Mouse (Mus musculus) neural tube, embryonic 15.5 days (tissue): Measurements from ENCODE around the gene Gm3839. TPM values are rescaled to one million over a fixed set of nuclear protein-coding genes. Genes with fewer than 3 reads are reported as not detected.
"Not testable (repeated sequence)": the region's sequence is repeated elsewhere in the genome, so short reads cannot be mapped to it uniquely, and the experiment has no call there.

Experiments used
- ATAC-seq: fragments of 200-750 bp; cut with Nextera tagmentation; 2 replicates; pipeline ENCODE4 v1.8.0; 2017; ENCODE audit warnings: mild to moderate bottlenecking, moderate TSS enrichment, moderate library complexity; ENCODE audit not compliant: low FRiP score
- H3K27ac ChIP-seq: fragments of 300-500 bp; sonication (generic); replicated peaks from 2 replicates; pipeline ENCODE4 v1.5.1; 2015; ENCODE audit warnings: mild to moderate bottlenecking, inconsistent platforms
- H3K27me3 ChIP-seq: fragments of 300-500 bp; sonication (generic); replicated peaks from 2 replicates; pipeline ENCODE4 v1.6.1; 2015; ENCODE audit warnings: inconsistent platforms
- H3K36me3 ChIP-seq: fragments of 300-500 bp; sonication (generic); 2 replicates; pipeline ENCODE4 v1.6.1; 2015; ENCODE audit warnings: inconsistent platforms
- H3K4me1 ChIP-seq: fragments of 300-500 bp; sonication (generic); 2 replicates; pipeline ENCODE4 v1.6.1; 2015; ENCODE audit warnings: inconsistent platforms
- H3K4me2 ChIP-seq: fragments of 300-500 bp; sonication (generic); 2 replicates; pipeline ENCODE4 v1.6.1; 2015; ENCODE audit warnings: inconsistent platforms, mild to moderate bottlenecking, moderate library complexity
- H3K4me3 ChIP-seq: fragments of 300-500 bp; sonication (generic); replicated peaks from 2 replicates; pipeline ENCODE4 v1.5.1; 2015; ENCODE audit warnings: mild to moderate bottlenecking, inconsistent platforms
- H3K9ac ChIP-seq: fragments of 300-500 bp; sonication (generic); replicated peaks from 2 replicates; pipeline ENCODE4 v1.6.1; 2015; ENCODE audit warnings: mild to moderate bottlenecking, inconsistent platforms
- H3K9me3 ChIP-seq: fragments of 300-500 bp; sonication (generic); replicated peaks from 2 replicates; pipeline ENCODE4 v1.6.1; 2016; ENCODE audit warnings: inconsistent platforms
- WGBS: fragments of 180-500 bp; shearing (Covaris S2); methylation state at CpG from one replicate; pipeline ENCODE4 v1.1.7; 2015; ENCODE audit warnings: mixed read lengths; 5-methylcytosine and 5-hydroxymethylcytosine counted together
- polyA plus RNA-seq: library from polyadenylated mRNA; unstranded; fragments of >200 nt; fragmentation: Nextera tagmentation; extraction: Ambion mirVana; gene quantifications from 2 replicates; pipeline ENCODE4 v1.2.1, GENCODE M21; 2015

The Gm3839 gene
- polyA plus RNA-seq: 0.92 and 1.5 TPM in 2 replicates

GRCm38 (mm10) chr14:11356626-11357025 is at the start of gene Gm3839:
Gene Gm3839 (minus strand): TSS chr14:11356726.
- H3K4me3 ChIP-seq, H3K27ac ChIP-seq, H3K27me3 ChIP-seq, ATAC-seq, H3K36me3 ChIP-seq, H3K4me2 ChIP-seq, H3K4me1 ChIP-seq, H3K9me3 ChIP-seq, H3K9ac ChIP-seq: not testable (repeated sequence)

GRCm38 (mm10) chr14:11405661-11406060 is 49.1 kb upstream of the Gm3839 start:
- Histone ChIP-seq H3K4me3 (no peak overlapping the region), H3K4me1 (no peaks in the 10 kb centered on the region), H3K27ac (no peak overlapping the region), H3K9me3 (no peaks in the 10 kb centered on the region), H3K9ac (no peak overlapping the region), H3K36me3 (no peaks in the 10 kb centered on the region), H3K4me2 (no peak overlapping the region), H3K27me3 (no peaks in the 10 kb centered on the region)
- no peak for ATAC-seq
- 84% methylated on average over 9 of the region's 9 CpGs for WGBS

- H3K36me3 ChIP-seq: no peaks in the 10 kb centered on the region
- 79% methylated on average over 3 of the region's 3 CpGs for WGBS
- no peaks in the 10 kb centered on the region for H3K27me3 ChIP-seq
- no peak overlapping the region for H3K27ac ChIP-seq
- no peaks in the 10 kb centered on the region for H3K9me3 ChIP-seq
- no peak for ATAC-seq
- no peak overlapping the region for H3K9ac ChIP-seq
- no peak overlapping the region for H3K4me2 ChIP-seq
- H3K4me1 ChIP-seq: no peaks in the 10 kb centered on the region
- H3K4me3 ChIP-seq: no peak overlapping the region
Observed at GRCm38 (mm10) chr14:11377846-11378245, 21.3 kb upstream of the Gm3839 start.

GRCm38 (mm10) chr14:11375225-11375624 is 18.7 kb upstream of the Gm3839 start:
- Histone ChIP-seq H3K36me3 (no peaks in the 10 kb centered on the region), H3K9me3 (no peaks in the 10 kb centered on the region), H3K4me2 (no peak overlapping the region), H3K27me3 (no peaks in the 10 kb centered on the region), H3K4me3 (no peak overlapping the region), H3K27ac (no peak overlapping the region), H3K9ac (no peak overlapping the region), H3K4me1 (no peaks in the 10 kb centered on the region)
- WGBS: 86% methylated on average over 5 of the region's 5 CpGs
- no peak for ATAC-seq

- Histone ChIP-seq H3K9ac (no peak overlapping the region), H3K27me3 (no peaks in the 10 kb centered on the region), H3K9me3 (0 out of 2 replicates have a peak, but pooled peaks cover 7% of the 10 kb centered on the region), H3K4me1 (no peaks in the 10 kb centered on the region), H3K36me3 (no peaks in the 10 kb centered on the region), H3K4me3 (no peak overlapping the region), H3K4me2 (no peak overlapping the region), H3K27ac (no peak overlapping the region)
- 82% methylated on average over 3 of the region's 3 CpGs for WGBS
- no peak for ATAC-seq
Observed at GRCm38 (mm10) chr14:11346086-11346485, 10.4 kb downstream of the Gm3839 start.

- Histone ChIP-seq H3K4me3 (no peak overlapping the region), H3K36me3 (no peaks in the 10 kb centered on the region), H3K4me2 (no peak overlapping the region), H3K4me1 (no peaks in the 10 kb centered on the region), H3K27ac (no peak overlapping the region), H3K9ac (no peak overlapping the region), H3K9me3 (peaks cover 8% of the 10 kb centered on the region; the same call in 1 of the 2 replicates), H3K27me3 (no peaks in the 10 kb centered on the region)
- ATAC-seq: no peak
- 47% methylated on average over 2 of the region's 2 CpGs for WGBS
Observed at GRCm38 (mm10) chr14:11329993-11330392, 26.5 kb downstream of the Gm3839 start.

- 40% methylated on average over 2 of the region's 2 CpGs for WGBS
Observed at GRCm38 (mm10) chr14:11307079-11307478, 49.4 kb downstream of the Gm3839 start.

GRCm38 (mm10) chr14:11287956-11288355 is 68.6 kb downstream of the Gm3839 start:
- H3K4me2 ChIP-seq, H3K9me3 ChIP-seq, H3K4me1 ChIP-seq, H3K9ac ChIP-seq, H3K36me3 ChIP-seq, H3K27ac ChIP-seq, H3K27me3 ChIP-seq, ATAC-seq, H3K4me3 ChIP-seq: not testable (repeated sequence)
- WGBS: 89% methylated on average over 3 of the region's 3 CpGs

More at GRCm38 (mm10) chr14:11307079-11307478, 49.4 kb downstream of the Gm3839 start:
- no peak for ATAC-seq
- Histone ChIP-seq H3K27ac (no peak overlapping the region), H3K4me3 (no peak overlapping the region), H3K9ac (no peak overlapping the region), H3K36me3 (no peaks in the 10 kb centered on the region), H3K4me2 (no peak overlapping the region), H3K4me1 (no peaks in the 10 kb centered on the region), H3K9me3 (no peaks in the 10 kb centered on the region), H3K27me3 (no peaks in the 10 kb centered on the region)

GRCm38 (mm10) chr14:11257161-11257705 is 99.3 kb downstream of the Gm3839 start:
- H3K4me1 ChIP-seq: no peaks in the 10 kb centered on the region
- H3K4me2 ChIP-seq: no peak overlapping the region
- no peak overlapping the region for H3K27ac ChIP-seq
- H3K4me3 ChIP-seq: no peak overlapping the region
- no peaks in the 10 kb centered on the region for H3K27me3 ChIP-seq
- no peaks in the 10 kb centered on the region for H3K36me3 ChIP-seq
- ATAC-seq: no peak
- H3K9ac ChIP-seq: no peak overlapping the region
- H3K9me3 ChIP-seq: no peaks in the 10 kb centered on the region
- WGBS: 89% methylated on average over 4 of the region's 4 CpGs

GRCm38 (mm10) chr14:11248053-11248452 is 108.5 kb downstream of the Gm3839 start:
- ATAC-seq: no peak
- H3K4me1 ChIP-seq: no peaks in the 10 kb centered on the region
- H3K9me3 ChIP-seq: no peaks in the 10 kb centered on the region
- H3K4me2 ChIP-seq: no peak overlapping the region
- no peak overlapping the region for H3K27ac ChIP-seq
- H3K36me3 ChIP-seq: no peaks in the 10 kb centered on the region
- 0 out of 2 replicates have a peak, but pooled peaks cover under 1% of the 10 kb centered on the region for H3K27me3 ChIP-seq
- no peak overlapping the region for H3K4me3 ChIP-seq
- no peak overlapping the region for H3K9ac ChIP-seq

GRCm38 (mm10) chr14:11244546-11244945 is 112.0 kb downstream of the Gm3839 start:
- 42% methylated on average over 5 of the region's 5 CpGs for WGBS

GRCm38 (mm10) chr14:11232086-11232485 is 124.4 kb downstream of the Gm3839 start:
- WGBS: 83% methylated on average over 7 of the region's 7 CpGs
- Histone ChIP-seq H3K27ac (no peak overlapping the region), H3K4me3 (no peak overlapping the region), H3K9ac (no peak overlapping the region), H3K36me3 (no peaks in the 10 kb centered on the region), H3K4me1 (no peaks in the 10 kb centered on the region), H3K27me3 (no peaks in the 10 kb centered on the region), H3K4me2 (no peak overlapping the region), H3K9me3 (no peaks in the 10 kb centered on the region)
- ATAC-seq: no peak

More at GRCm38 (mm10) chr14:11244546-11244945, 112.0 kb downstream of the Gm3839 start:
- Histone ChIP-seq H3K27ac (no peak overlapping the region), H3K4me2 (no peak overlapping the region), H3K36me3 (no peaks in the 10 kb centered on the region), H3K27me3 (0 out of 2 replicates have a peak, but pooled peaks cover 2% of the 10 kb centered on the region), H3K9me3 (no peaks in the 10 kb centered on the region), H3K4me1 (no peaks in the 10 kb centered on the region), H3K9ac (no peak overlapping the region), H3K4me3 (no peak overlapping the region)
- ATAC-seq: no peak
